Mouse (Mus musculus) testis, adult 2 months (tissue): ENCODE measurements around the gene Hist2h3c1.

Source experiments
- CTCF ChIP-seq: fragments of 200-500 bp; IDR thresholded peaks from 2 replicates; pipeline ENCODE4 v1.5.1; 2012; ENCODE audit warnings: low read depth, mild to moderate bottlenecking, inconsistent platforms, low read length, moderate library complexity; ENCODE audit not compliant: control insufficient read depth, insufficient read depth, insufficient replicate concordance
- POLR2A ChIP-seq: fragments of 200-500 bp; IDR thresholded peaks from 2 replicates; pipeline ENCODE4 v1.6.1; 2012; ENCODE audit warnings: low read depth, mild to moderate bottlenecking, inconsistent platforms, low read length, moderate library complexity; ENCODE audit not compliant: control insufficient read depth

GRCm38 (mm10) chr3:96226695-96227648 is 19.5 kb upstream of the Hist2h3c1 start:
- TF ChIP-seq POLR2A (no peak), CTCF (no peak)
